Mouse (Mus musculus) ES-Bruce4 (cell line): ENCODE results near the gene Tmem265.

ENCODE experiments used
- EP300 ChIP-seq: IDR thresholded peaks from 2 replicates; pipeline ENCODE4 v1.6.1; 2011; ENCODE audit warnings: low read depth, low read length; ENCODE audit not compliant: insufficient read depth
- POLR2A ChIP-seq: IDR thresholded peaks from one replicate; pipeline ENCODE4 v1.8.1; 2011; ENCODE audit warnings: low read length; ENCODE audit not compliant: insufficient read depth

DNA sequence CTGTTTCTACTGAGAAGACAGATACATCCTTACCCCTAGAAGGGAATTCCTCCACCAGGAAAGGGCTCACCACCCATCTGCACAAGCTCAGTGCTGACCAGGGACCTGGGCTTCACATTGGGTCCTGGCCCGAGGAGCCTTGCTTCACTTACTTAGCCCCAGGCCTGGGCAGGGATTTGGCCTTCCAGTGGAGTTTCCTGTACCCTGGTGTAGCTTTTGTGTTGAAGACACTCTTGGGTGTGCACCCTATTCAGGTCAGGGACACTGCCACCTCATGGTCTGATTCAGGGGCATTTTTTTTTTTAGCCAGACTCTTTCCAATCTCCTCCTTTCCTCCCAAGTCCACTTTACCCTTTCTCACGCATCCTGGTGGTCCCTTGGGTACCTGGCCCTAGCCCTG lies 41.7 kb downstream of the Tmem265 start:
- TF ChIP-seq POLR2A (no peak), EP300 (no peak)
